In the genomic region with DNA sequence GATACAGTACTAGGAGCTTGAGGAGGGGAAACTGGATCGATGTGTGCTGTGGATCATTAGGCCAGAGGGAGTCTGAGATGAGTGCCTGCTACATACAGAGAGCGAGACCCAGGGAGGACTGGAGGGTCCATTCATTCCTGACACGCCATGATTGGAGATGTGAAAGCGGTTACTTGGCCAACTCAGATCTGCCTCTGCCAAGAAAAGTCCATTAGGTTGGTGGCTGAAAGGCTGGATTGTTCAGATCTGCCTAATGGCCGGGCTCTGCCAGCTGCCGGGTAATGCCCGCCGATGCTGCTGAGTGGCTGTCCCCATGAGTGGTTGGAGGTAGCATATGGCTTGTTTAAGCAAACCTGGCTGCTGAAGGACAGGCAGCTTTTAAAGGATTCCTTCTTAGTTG, we compare ENCODE assay signal across 11 mouse cellular contexts. TPM values are rescaled to one million over a fixed set of nuclear protein-coding genes. Genes with fewer than 3 reads are reported as not detected.
DNase-seq lines count a peak whose midpoint lies in the region; ATAC-seq lines count a peak whose summit lies in the region.
"Had no signal": no experiment of that assay in that cellular context is flagged by ENCODE, and none has a peak within 500 bp of the region (broad histone marks: within the 10 kb centered on the region; RNA-seq: fewer than 3 reads in every experiment).

No protein-coding gene starts in this region.

- no peaks in the 10 kb centered on the region for H3K9me3 ChIP-seq in forebrain, embryonic 12.5 days
- H3K9me3 ChIP-seq in forebrain, embryonic 10.5 days, result no peaks in the 10 kb centered on the region
- no peaks in the 10 kb centered on the region for H3K9me3 ChIP-seq in heart, embryonic 10.5 days
- H3K9me3 ChIP-seq: heart, embryonic 15.5 days had no signal

- no peaks in the 10 kb centered on the region for H3K27me3 ChIP-seq in forebrain, embryonic 12.5 days
- no peaks in the 10 kb centered on the region for H3K27me3 ChIP-seq in forebrain, embryonic 10.5 days (ENCODE audit: poor library complexity, severe bottlenecking)
- H3K27me3 ChIP-seq in heart, embryonic 10.5 days (ENCODE audit: insufficient read depth, poor library complexity, severe bottlenecking), result 0 out of 2 replicates have a peak, but pooled peaks cover 3% of the 10 kb centered on the region
- H3K27me3 ChIP-seq: heart, embryonic 15.5 days had no signal

- peak overlapping the region; percentile 66; the same call in 1 of the 2 replicates for H3K27ac ChIP-seq in forebrain, embryonic 12.5 days
- H3K27ac ChIP-seq in forebrain, embryonic 10.5 days, result no peak overlapping the region
- no peak overlapping the region for H3K27ac ChIP-seq in heart, embryonic 10.5 days
- H3K27ac ChIP-seq: heart, embryonic 15.5 days had no signal

- H3K36me3 ChIP-seq in forebrain, embryonic 12.5 days (replicated peaks), result peaks cover 13% of the 10 kb centered on the region; the same call in 1 of the 2 replicates
- H3K36me3 ChIP-seq in forebrain, embryonic 10.5 days (replicated peaks), result peaks cover 31% of the 10 kb centered on the region
- H3K36me3 ChIP-seq in heart, embryonic 10.5 days, result no peaks in the 10 kb centered on the region
- H3K36me3 ChIP-seq: heart, embryonic 15.5 days had no signal

- H3K4me2 ChIP-seq in forebrain, embryonic 12.5 days, result no peak overlapping the region
- H3K4me2 ChIP-seq: heart, embryonic 15.5 days had no signal

- intact Hi-C loops in left cerebral cortex, postnatal 25 days (cut with DNase I), result no loop called here
- intact Hi-C loops in gastrocnemius, postnatal 36 days (cut with DNase I), result no loop called here

- H3K9ac ChIP-seq in forebrain, embryonic 12.5 days, result no peak overlapping the region
- H3K9ac ChIP-seq: heart, embryonic 15.5 days had no signal

- ATAC-seq in forebrain, embryonic 12.5 days (ENCODE audit: low FRiP score), result peak; percentile 57; the same call in 1 of the 2 replicates

- H3K4me3 ChIP-seq in forebrain, embryonic 12.5 days (replicated peaks), result no peak overlapping the region
- H3K4me3 ChIP-seq in forebrain, embryonic 10.5 days, result no peak overlapping the region
- no peak overlapping the region for H3K4me3 ChIP-seq in heart, embryonic 10.5 days
- H3K4me3 ChIP-seq: erythroblast, embryonic 14.5 days; heart, embryonic 15.5 days had no signal

- peaks cover 55% of the 10 kb centered on the region for H3K4me1 ChIP-seq in forebrain, embryonic 12.5 days
- peaks cover 71% of the 10 kb centered on the region for H3K4me1 ChIP-seq in forebrain, embryonic 10.5 days
- H3K4me1 ChIP-seq in heart, embryonic 10.5 days, result peaks cover 39% of the 10 kb centered on the region

- WGBS in forebrain, embryonic 12.5 days, result 76% methylated on average over 8 of the region's 8 CpGs
- 89% methylated on average over 8 of the region's 8 CpGs for WGBS in forebrain, embryonic 10.5 days
- 85% methylated on average over 8 of the region's 8 CpGs for WGBS in heart, embryonic 10.5 days

- no peak for DNase-seq in forebrain, embryonic 10.5 days (ENCODE audit: extremely low spot score, low spot score)
- peak; percentile 82 for DNase-seq in Muller cell, postnatal 12 days (ENCODE audit: inconsistent ontology term)
- DNase-seq in frontal cortex, postnatal 14 days (ENCODE audit: low spot score in 2 of 2), result peak; percentile 40 to 64
- DNase-seq in left cerebral cortex, postnatal 25 days (ENCODE audit: low spot score in 2 of 2), result peak; percentile 38 to 70
- no peak for DNase-seq in gastrocnemius, postnatal 36 days
- no peak for DNase-seq in heart, embryonic 10.5 days (ENCODE audit: low spot score)
- DNase-seq in thymus, postnatal 0 days (ENCODE audit: low spot score), result no peak
- DNase-seq: kidney, adult 9 months had no signal

RNA-seq across cellular contexts. Expression of gene Dapk1, which starts 12.4 kb away (rescaled TPM):
- 39.8 and 43.3 TPM in 2 replicates for polyA plus RNA-seq in forebrain, embryonic 12.5 days (2016; fragmentation: Nextera tagmentation; extraction: Ambion mirVana)
- polyA plus RNA-seq in forebrain, embryonic 10.5 days (2016; fragmentation: Nextera tagmentation; extraction: Ambion mirVana), result 18.0 and 18.7 TPM in 2 replicates
- total RNA-seq in left cerebral cortex, postnatal 25 days (2021), result 10 to 100 TPM; 90.4 to 99.4 TPM
- 1 to 10 TPM; 3.9 to 4.2 TPM for total RNA-seq in gastrocnemius, postnatal 36 days (2021)
- 12.1 and 19.4 TPM in 2 replicates for polyA plus RNA-seq in heart, embryonic 10.5 days (2016; fragmentation: Nextera tagmentation; extraction: Ambion mirVana)
- polyA plus RNA-seq in thymus, postnatal 0 days (2015; fragmentation: Nextera tagmentation; extraction: Ambion mirVana), result 8.1 and 9.6 TPM in 2 replicates

Comparison
In these comparisons a context has a peak if more than half of its experiments do, and no peak if none do; other contexts are left out.
1. DNase-seq: peak in Muller cell, postnatal 12 days (single experiment), frontal cortex, postnatal 14 days (2 of 2) and left cerebral cortex, postnatal 25 days (2 of 2); none in forebrain, embryonic 10.5 days (single experiment), gastrocnemius, postnatal 36 days (0 of 2), heart, embryonic 10.5 days (single experiment) and thymus, postnatal 0 days (single experiment).